Mouse (Mus musculus) 3T3-L1 (cell line): ENCODE data around the gene Commd3.
A peak's percentile ranks its signal among the peaks of the same experiment; 100 is the strongest.

ENCODE experiments used
- DNase-seq: peaks from one replicate; pipeline ENCODE4 v3.0.0-alpha.2; 2015; ENCODE audit warnings: low read depth, low spot score

The Commd3 gene

GRCm38 (mm10) chr2:18672133-18672765 lies at the start of gene Commd3:
Gene Commd3, plus strand, starts transcription at chr2:18672384.
- peak; percentile 72 for DNase-seq

- DNase-seq = no peak
Measured at GRCm38 (mm10) chr2:18623219-18623618, 49.0 kb upstream of the Commd3 start.

DNA sequence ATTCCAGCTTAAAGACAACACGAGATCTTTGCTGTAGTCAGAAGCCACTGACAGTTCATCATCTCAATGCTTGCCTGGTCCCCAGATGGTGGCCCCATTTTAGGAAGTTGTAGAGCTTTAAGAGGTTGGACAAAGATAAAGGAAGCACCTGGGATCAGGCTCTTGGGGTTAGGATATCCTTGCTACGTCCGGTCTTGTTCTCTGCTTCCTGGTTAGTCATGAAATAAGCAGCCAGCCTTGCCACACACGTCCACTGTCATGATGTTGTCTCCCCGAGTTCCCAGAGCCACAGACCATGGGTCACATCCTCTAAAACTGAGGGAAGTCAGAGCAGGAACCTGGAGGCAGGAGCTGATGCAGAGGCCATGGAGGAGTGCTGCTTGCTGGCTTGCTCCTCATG lies 41.6 kb upstream of the Commd3 start:
- no peak for DNase-seq

- peak; percentile 48 for DNase-seq
Measured at GRCm38 (mm10) chr2:18635052-18635451, 37.1 kb upstream of the Commd3 start.

DNA sequence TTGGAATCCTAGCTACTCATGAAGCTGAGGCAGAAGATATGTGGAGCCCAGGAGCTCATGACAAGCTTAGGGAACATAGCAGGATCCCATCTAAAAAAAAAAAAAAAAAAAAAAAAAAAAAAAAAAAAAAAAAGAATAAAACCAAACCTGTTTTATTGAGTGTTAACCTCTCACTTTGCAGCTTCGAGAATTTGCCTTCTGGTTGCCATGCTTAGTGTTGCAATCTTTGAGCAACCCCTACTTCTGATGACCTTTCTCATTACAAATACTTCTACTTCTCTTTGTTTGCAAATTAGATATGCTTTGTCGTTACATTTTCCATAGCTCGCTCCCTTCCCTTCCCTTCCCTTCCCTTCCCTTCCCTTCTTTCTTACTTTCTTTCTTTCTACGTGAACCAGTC lies 23.6 kb upstream of the Commd3 start:
- DNase-seq = no peak

DNA sequence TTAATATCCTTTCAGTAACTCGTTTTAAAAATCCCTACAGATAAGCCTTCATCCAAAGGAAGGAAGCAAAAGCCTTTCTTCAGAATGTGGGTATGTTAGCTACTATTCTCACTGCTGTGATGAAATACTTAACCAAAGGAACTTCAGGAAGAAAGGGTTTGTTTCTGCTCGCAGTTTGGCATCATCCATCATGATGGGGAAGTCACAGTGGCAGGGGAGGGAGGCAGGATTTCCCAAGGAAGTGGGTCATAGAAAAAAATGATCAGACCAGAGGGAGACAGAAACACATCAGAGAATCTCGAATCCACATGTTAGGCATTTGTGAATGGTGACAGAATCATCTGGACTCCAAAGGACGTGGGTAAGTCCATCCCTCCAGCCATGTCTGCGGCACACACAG lies 17.4 kb upstream of the Commd3 start:
- DNase-seq = no peak

DNA sequence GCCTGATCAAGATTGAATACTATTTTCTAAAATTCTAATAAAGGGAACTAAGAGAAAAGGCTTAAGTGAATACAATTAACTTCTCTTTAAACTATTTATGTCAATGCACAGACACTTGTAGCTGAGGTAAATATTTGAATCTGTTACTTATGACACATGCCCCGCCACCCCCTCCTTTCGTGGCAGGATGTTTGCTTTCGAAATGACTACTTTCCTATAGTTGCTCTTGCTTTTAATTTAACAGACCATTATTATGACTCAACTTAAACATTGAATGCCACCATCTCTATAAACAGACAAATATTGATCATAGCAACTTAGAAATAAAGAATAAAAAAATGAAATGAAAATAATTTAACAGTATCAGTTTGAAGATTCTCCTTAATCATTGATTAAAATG lies 8.2 kb upstream of the Commd3 start:
- no peak for DNase-seq

GRCm38 (mm10) chr2:18671041-18671440 lies 1.1 kb upstream of the Commd3 start:
- no peak for DNase-seq

GRCm38 (mm10) chr2:18672766-18673164 lies 581 bp downstream of the Commd3 start:
- peak; percentile 54 for DNase-seq

DNA sequence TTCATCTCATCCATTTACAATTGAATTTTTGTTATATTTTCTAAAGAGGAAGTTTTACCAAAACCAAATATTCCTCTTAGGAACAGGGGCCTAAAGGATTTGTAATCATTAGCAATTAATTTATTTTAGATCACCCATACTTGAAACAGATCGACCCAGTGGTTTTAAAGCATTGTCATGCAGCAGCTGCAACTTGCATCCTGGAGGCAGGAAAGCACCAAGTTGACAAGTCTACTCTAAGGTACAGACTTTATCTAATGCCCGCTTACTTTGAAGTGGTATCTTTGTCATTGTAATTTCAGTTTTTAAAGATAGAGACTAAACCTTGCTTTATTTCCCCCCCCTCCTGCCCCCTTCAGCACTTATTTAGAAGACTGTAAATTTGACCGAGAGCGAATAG lies 1.6 kb downstream of the Commd3 start:
- peak; percentile 5 for DNase-seq

DNA sequence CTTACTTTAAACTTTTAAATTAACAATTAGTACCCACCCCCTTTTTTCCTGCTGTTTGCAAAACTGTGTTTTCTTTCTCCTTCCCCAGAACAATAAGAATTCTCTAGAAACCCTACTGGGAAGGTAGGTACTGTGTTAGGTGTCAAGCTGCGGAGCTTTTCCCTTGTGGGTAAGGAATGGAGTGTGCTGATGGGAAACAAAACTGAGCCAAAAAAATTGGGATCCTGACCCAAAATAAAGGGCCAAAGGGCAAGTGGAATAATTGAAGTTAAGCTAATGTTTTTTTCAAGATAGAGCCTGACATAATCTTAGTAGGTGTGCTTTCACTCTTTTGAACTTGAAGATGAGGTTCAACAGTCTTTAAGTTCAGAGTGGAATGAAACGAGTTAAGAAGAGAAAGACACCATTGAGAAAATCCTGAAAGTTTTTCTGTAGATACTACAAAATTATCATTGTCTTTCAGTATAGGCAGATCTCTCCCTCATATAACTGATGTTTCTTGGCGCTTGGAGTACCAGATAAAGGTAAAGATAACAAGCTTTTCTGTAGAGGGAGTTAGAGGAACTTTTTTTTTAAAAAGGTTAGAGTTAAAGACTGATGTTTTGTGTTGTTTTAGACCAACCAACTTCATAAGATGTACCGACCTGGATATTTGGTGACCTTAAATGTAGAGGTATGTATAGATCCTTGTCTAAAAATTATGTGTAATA lies 2.2 kb downstream of the Commd3 start:
- peak; percentile 3 for DNase-seq

DNA sequence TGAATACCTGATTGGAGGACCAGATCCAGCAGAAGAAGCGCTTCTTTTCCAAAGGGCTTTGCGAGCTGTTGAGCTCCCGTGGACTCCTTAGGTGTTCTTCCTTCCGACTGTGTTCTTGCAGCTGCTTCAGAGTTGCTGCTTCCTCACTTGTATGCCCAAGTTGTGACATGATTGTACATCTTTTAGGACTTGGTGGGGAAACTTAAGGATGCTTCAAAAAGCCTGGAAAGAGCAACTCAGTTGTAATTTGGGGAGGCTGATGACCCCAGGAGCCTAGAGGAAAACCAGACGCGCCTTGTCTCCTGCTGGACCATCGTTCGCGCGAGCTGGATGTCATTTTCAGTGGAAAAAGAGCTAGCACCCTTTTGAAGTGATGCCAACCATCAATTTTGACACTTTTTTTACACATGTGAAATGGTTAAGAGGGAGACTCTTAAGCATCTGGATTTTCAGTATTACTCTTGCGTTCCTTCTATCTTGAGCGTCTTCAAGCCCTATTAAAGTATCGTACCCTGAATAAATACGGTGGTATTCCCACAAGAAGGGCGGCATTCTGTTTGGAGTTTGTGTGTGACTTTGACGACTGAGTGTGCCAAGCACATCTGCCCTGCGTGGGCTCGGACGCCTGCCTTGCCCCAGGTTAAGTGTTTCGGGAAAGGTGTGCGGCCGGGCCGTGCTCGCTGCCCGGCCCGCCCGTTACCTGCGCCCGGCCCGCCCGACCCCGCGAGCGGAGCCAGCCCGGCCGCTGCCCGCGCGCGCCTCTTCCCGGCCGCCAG lies 3.7 kb downstream of the Commd3 start:
- DNase-seq = peak; percentile 38

DNA sequence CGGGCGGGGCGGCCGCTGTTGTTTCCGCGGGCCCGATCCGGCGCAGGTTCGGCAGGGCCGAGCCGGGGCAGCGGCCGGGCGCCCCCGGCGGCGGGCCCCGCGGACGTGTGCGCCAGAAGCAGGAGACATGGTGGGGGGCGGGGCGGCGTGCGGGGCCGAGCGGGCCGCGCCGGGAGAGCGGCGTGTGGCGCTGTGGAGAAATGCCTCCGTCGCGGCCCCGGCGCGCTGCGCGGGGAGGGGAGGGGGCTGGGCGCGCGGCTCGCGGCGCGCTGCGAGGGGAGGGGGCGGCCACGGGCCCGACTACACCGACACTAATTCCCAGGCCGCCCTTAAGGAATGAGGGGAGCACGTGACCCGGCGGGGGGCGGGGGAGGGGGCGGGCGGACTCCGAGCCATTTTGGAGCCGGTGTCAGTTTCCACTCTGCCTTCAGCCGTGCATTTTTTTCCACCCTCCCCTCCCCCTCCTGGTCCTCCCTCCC lies 4.3 kb downstream of the Commd3 start:
- DNase-seq = peak; percentile 77

DNA sequence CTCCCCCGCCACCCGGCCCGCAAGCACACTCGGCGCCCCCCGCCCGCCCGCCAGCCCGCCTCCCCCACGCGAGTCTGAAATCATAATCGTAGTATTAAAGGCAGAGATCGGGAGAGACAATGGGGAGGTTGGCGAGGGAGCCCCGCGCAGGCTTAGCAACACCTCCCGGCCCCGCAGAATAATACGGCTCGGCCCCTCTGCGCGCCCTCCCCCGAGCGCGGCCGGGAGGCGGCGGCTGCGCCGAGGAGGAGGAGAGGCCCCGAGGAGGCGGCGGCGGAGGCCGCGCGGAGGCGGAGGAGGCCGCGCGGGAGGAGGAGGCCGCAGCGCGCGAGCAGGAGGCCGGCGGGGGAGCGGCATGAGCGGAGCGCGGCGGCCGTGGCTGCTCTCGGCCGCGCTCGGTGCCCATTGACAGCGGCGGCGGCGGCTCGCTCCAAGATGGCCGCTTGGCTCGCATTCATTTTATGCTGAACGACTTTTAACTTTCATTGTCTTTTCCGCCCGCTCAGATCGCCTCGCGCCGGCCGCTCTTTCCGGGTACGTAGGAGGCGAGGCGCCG lies 4.8 kb downstream of the Commd3 start, which contains the start of gene Bmi1:
Bmi1 (plus strand) TSS at position 83 of the 556 bp plus-strand sequence.
- no peak for DNase-seq

DNA sequence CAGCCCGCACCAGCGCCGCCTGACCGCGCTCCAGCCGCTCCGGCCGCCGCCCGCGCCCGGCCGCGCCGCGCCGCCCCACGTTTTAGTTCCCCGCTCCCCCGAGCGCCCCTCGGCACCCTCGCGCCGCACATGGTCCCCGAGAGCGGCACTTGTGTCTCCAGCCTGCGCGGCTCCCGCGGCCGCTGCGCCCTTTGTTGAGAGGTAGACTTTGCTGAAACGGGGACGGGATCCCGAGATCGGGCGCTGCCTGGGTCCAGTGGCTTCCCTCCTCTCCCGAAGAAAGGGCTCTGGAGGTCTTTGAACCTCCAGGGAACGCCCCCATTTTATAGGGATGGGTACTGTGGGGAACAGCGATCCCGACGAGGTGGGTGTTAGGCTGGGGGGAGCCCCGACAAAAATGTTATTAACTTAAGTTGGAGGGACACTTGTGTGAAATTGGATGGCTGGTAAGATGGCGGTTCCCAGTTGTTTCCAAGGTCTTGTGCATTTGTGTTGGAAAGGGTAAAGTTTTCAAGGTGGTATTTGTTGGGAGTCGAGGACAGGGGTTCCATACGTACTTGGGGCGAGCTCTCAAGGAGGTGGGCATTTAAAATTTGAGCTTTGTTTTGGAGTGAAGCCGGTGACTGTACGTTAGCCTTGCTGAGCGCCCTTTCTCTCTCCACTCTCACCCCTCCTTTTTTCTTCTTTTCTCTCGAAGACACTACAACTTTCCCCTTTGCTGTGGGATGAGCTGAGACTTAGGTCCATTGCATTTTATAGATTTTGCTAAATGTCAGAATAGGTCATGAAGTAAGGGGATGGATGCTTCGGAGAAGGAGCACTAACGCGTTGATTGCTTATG lies 5.7 kb downstream of the Commd3 start:
- peak; percentile 39 for DNase-seq

- no peak for DNase-seq
Measured at GRCm38 (mm10) chr2:18679701-18680100, 7.5 kb downstream of the Commd3 start.

DNA sequence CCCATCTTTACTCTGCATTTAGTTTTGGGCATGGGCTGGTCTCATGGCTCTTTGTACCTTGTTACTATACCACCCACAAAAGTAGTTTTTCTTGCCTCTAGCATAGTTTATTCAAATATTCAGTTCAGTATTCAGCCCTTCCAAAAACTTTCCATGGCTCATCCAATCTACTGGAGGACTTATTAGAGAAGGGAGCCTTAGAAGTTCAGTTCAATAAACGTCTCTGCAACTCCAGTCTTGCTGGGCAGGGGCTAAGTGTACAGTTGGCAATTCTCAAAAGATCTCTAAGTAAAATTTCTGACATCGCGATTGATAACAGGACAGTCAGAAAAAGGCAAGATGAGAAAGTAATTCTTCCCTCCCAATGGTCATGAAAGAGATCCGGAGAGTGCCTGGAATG lies 8.3 kb downstream of the Commd3 start:
- no peak for DNase-seq

- DNase-seq = peak; percentile 78
Measured at GRCm38 (mm10) chr2:18680961-18681360, 8.8 kb downstream of the Commd3 start.

DNA sequence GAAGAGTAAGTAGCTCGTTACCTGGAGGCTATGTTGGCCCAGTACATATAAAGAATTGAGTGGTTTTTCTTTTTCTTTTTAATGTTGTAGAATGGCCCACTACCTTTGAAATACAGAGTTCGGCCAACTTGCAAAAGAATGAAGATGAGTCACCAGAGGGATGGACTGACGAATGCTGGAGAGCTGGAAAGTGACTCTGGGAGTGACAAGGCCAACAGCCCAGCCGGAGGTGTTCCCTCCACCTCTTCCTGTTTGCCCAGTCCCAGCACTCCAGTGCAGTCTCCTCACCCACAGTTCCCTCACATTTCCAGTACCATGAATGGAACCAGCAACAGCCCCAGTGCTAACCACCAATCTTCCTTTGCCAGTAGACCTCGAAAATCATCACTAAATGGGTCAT lies 11.9 kb downstream of the Commd3 start:
- no peak for DNase-seq

DNA sequence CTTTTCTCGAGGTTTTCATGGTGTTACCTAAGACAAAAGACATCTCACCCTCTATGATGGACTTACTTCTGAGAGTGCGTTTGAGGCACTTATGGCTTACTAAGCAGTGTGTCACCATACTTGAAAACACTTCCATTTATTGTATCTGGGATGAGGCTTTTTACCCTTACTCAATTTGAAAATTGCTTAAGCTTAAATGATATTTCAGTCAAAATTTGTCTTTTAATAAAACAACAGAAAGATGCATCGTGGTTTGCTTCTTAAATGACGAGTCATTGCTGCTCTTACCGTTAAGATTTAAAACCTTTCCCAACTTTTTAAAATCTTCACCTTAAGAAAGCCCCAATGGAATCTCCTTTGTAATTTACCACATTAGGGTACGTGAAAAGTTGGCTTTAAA lies 14.2 kb downstream of the Commd3 start:
- DNase-seq = no peak

- no peak for DNase-seq
Measured at GRCm38 (mm10) chr2:18686826-18687519, 14.8 kb downstream of the Commd3 start.
